Mouse (Mus musculus) midbrain, embryonic 10.5 days (tissue): ENCODE data around the gene Tsc1. TPM values are rescaled to one million over a fixed set of nuclear protein-coding genes. Genes with fewer than 3 reads are reported as not detected.

Source experiments
- DNase-seq: peaks from one replicate; pipeline ENCODE4 v3.0.0-alpha.2; 2017; ENCODE audit warnings: low spot score
- H3K27ac ChIP-seq: fragments of 300-500 bp; sonication (generic); replicated peaks from 2 replicates; pipeline ENCODE4 v1.5.1; 2016; ENCODE audit warnings: mild to moderate bottlenecking
- H3K27me3 ChIP-seq: fragments of 300-500 bp; sonication (generic); 2 replicates; pipeline ENCODE4 v1.6.1; 2016; ENCODE audit warnings: low read depth, mild to moderate bottlenecking; ENCODE audit not compliant: poor library complexity, severe bottlenecking
- H3K36me3 ChIP-seq: fragments of 300-500 bp; sonication (generic); 2 replicates; pipeline ENCODE4 v1.6.1; 2016; ENCODE audit warnings: mild to moderate bottlenecking, moderate library complexity
- H3K4me1 ChIP-seq: fragments of 300-500 bp; sonication (generic); 2 replicates; pipeline ENCODE4 v1.6.1; 2016
- H3K4me3 ChIP-seq: fragments of 300-500 bp; sonication (generic); 2 replicates; pipeline ENCODE4 v1.5.1; 2016; ENCODE audit warnings: mild to moderate bottlenecking, moderate library complexity
- H3K9me3 ChIP-seq: fragments of 300-500 bp; sonication (generic); replicated peaks from 2 replicates; pipeline ENCODE4 v1.6.1; 2016; ENCODE audit warnings: mild to moderate bottlenecking
- WGBS: fragments of 180-500 bp; shearing (Covaris S2); methylation state at CpG from one replicate; pipeline ENCODE4 v1.1.7; 2016; 5-methylcytosine and 5-hydroxymethylcytosine counted together
- polyA plus RNA-seq: library from polyadenylated mRNA; unstranded; fragments of >200 nt; fragmentation: Nextera tagmentation; extraction: Ambion mirVana; gene quantifications from 2 replicates; pipeline ENCODE4 v1.2.1, GENCODE M21; 2016

Tsc1 gene
- polyA plus RNA-seq, 1 experiment from 2014 or later, result 21.7 TPM

DNA sequence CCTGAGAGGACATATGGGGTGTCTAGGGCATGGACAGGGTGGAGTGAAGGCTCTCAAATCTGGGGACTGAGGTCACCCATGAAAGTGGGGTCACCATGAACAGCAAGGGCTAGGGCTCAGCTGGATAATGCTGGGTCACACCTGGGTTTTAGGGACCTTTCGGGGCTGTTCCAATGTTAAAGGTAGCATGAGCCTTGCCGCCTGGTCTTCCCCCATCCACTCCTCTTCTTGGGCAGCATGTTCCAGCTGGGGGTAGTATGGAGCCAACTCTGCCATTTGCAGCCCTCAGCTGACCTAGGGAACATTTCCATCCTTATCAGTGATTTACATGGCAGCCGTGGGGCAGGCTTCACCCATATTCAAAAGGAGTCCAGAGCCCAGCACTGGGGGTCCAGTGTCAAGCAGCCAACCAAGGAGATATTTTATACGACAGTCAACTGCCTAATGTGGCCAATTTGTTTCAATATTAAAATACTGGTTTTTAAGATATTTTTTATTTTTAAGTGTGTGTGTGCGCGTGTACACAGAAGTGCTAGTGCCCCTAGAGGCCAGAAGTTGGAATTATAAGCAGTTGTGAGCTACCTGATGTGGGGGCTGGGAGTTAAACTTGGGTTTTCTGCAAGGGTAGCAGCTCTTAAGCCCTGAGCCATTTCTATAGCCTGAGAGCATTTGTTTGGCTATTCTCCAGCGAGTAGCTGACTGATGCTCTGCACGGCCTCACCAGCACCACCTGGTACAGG is 34.3 kb upstream of the Tsc1 start:
- 70% methylated on average over 8 of the region's 8 CpGs for WGBS
- Histone ChIP-seq H3K9me3 (no peaks in the 10 kb centered on the region), H3K27ac (no peak overlapping the region), H3K27me3 (no peaks in the 10 kb centered on the region), H3K4me3 (no peak overlapping the region), H3K4me1 (peaks cover 18% of the 10 kb centered on the region), H3K36me3 (no peaks in the 10 kb centered on the region)
- DNase-seq, result no peak

DNA sequence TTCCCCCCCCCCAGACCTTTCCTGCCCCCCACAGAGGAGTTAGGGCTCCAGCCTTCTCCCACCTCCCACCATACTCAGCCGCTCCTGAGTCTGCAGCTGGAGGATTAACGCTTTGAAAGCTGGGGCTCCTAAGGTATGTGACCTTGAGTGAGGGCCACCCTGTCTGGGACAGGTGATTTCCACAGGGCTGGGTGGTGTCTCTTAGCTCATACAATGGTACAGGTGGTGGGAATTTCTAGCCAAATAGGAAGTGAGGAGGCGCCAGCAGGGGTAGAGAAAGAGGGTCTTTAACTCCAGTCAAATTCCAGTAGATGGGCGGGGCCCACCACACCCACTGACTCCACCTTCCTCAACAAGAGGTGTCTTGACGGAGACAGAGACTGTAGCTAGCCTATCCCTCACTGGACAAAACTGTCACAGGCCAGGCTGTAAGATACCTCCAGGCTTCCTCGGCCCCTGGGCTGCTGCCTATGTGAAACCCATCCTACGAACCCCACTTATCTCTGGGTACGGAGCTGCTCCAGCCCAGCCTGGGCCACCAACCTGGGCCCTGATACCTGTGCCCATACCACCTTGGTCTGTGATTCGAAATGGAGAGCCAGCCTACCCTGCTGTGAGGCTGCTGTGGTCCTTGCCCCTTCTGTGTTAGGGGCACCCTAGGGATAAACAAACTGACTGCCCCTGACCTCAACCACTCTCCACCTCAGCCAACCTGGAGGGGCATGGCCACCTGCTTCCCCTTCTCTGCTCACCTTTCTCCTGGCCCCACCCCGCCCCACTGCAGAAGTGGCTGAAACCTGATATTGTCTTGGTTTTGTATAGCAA is 33.5 kb upstream of the Tsc1 start:
- H3K27me3 ChIP-seq, result no peaks in the 10 kb centered on the region
- no peaks in the 10 kb centered on the region for H3K36me3 ChIP-seq
- no peak for DNase-seq
- 57% methylated on average over 10 of the region's 10 CpGs for WGBS
- no peak overlapping the region for H3K27ac ChIP-seq
- no peak overlapping the region for H3K4me3 ChIP-seq
- H3K4me1 ChIP-seq, result peaks cover 17% of the 10 kb centered on the region
- no peaks in the 10 kb centered on the region for H3K9me3 ChIP-seq

DNA sequence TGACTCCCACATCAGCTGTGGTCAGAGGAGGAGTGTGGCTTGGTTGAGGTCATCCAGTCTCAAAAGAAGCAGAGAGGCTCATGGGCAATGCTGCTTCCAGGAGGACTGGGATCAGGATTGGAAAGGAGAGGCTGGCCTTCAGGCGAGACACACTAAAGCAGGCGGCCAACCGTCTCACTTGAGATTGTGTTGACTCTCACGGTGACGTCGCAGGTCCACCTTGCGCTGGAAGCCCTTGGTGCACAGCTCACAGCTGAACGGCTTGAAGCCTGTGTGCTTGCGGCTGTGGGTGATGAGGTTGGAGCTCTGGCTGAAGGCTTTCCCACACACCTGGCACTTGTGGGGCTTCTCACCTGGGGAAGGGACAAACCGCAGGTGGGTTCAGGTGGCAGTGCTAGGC is 31.2 kb upstream of the Tsc1 start:
- 88% methylated on average over 10 of the region's 10 CpGs for WGBS
- Histone ChIP-seq H3K4me1 (peaks cover 17% of the 10 kb centered on the region), H3K27me3 (0 out of 2 replicates have a peak, but pooled peaks cover 4% of the 10 kb centered on the region), H3K36me3 (no peaks in the 10 kb centered on the region), H3K4me3 (no peak overlapping the region), H3K9me3 (no peaks in the 10 kb centered on the region), H3K27ac (no peak overlapping the region)
- DNase-seq, result no peak

DNA sequence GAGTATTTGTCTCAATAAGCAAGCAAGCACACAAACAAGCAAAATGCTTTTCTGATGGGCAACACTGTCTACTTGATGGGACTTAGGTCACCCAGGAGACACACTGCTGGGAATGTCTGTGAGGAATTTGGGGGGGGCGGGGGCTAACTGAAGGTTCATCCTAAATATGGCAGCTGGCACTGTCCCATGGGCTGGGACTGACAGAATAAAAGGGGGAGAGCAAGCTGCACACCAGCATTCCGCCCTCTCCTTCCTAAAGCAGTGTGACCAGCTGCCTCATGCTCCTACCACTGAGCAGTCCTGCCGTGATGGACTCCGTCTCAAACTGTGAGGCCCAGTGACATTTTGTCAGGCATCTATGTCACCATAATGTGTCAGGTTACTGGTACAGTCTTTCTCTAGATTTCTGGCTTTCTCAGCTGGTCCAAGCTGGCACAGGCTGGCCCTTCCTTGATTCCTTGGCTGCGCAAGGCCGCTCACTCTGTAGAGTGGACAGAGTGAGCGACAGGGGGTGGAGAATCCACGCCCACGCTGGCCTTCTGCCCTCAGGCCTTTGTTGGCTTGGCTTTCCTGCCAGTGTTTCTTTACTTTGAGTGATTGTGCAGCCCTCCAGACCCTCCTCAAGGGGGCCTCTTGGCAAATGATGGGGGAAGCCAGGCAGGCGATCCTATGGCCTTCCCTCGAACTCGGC is 30.2 kb upstream of the Tsc1 start:
- no peak for DNase-seq
- Histone ChIP-seq H3K27me3 (0 out of 2 replicates have a peak, but pooled peaks cover 4% of the 10 kb centered on the region), H3K4me3 (no peak overlapping the region), H3K27ac (peak overlapping the region; percentile 57; the same call in 1 of the 2 replicates), H3K9me3 (no peaks in the 10 kb centered on the region), H3K36me3 (no peaks in the 10 kb centered on the region), H3K4me1 (peaks cover 17% of the 10 kb centered on the region)
- WGBS, result 70% methylated on average over 12 of the region's 12 CpGs

DNA sequence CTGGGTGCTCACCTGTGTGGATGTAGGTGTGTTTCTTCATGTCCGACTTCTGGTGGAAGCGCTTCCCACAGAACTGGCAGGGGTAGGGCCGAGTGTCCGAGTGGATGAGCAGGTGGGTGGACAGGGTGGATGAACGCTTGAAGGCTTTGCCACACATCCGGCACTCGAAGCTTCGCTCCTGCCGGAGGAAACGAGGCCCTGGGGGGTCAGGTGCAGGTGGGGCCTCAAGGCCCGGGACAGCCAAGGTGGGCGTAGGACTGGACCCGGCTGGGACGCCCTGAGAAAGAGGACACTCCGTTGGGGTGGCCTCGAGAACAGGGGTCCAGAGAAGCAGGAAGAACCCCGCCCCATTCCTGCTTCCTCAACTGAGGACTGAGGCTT is 29.6 kb upstream of the Tsc1 start:
- no peaks in the 10 kb centered on the region for H3K9me3 ChIP-seq
- DNase-seq, result no peak
- H3K27ac ChIP-seq, result peak overlapping the region; percentile 57; the same call in 1 of the 2 replicates
- no peak overlapping the region for H3K4me3 ChIP-seq
- H3K36me3 ChIP-seq, result no peaks in the 10 kb centered on the region
- H3K27me3 ChIP-seq, result 0 out of 2 replicates have a peak, but pooled peaks cover 4% of the 10 kb centered on the region
- peaks cover 20% of the 10 kb centered on the region for H3K4me1 ChIP-seq
- 88% methylated on average over 17 of the region's 17 CpGs for WGBS

DNA sequence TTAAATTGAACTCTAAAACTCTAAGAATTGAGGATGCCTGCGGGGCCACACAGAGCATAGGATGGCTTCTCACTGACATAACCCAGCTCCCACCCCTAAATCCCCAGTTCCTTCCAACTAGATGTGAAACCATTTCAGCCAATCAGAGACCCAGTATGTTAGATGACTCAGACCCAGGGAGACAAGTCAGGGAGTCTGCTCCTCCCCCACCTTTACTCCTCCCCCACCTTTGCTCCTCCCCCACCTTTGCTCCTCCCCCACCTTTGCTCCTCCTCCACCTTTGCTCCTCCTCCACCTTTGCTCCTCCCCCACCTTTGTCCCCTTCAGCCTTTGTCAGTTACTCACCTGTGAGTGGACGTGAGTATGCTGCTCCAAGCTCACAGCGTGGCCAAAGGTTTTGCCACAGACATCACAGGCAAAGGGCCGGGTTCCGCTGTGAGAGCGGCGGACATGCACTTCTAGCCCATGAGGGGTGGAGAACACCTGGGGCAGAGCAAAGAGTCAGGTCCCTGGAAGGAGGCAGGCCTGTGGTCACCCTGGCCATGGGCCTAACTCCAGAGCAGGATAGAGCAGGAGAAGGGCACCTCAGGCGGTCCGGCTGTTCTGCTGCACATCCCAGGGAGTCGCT is 28.5 kb upstream of the Tsc1 start:
- WGBS, result 63% methylated on average over 10 of the region's 10 CpGs
- no peak for DNase-seq
- H3K4me1 ChIP-seq, result peaks cover 18% of the 10 kb centered on the region
- H3K4me3 ChIP-seq, result no peak overlapping the region
- no peaks in the 10 kb centered on the region for H3K9me3 ChIP-seq
- H3K27ac ChIP-seq, result no peak overlapping the region
- peaks cover 8% of the 10 kb centered on the region; the same call in 1 of the 2 replicates for H3K27me3 ChIP-seq
- H3K36me3 ChIP-seq, result no peaks in the 10 kb centered on the region

DNA sequence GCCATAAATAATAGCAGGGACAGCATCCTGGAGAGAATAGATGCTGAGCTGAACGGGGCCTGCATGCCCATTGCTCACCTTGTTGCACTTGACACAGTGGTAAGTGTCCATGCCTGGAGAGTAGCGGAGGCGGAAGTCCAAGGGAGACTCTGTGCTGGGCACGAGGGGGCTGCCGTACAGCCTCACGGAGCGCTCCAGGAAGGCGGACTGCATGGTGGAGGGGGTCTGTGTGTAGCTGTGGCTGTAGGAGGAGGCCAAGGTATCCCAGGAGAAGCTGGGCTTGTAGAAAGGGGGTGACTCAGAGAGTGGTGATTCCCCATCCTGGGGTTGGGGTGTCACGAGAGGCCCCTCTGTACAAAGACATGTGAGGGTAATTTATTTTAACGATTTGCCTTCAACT is 27.4 kb upstream of the Tsc1 start:
- H3K27ac ChIP-seq, result no peak overlapping the region
- peaks cover 10% of the 10 kb centered on the region; the same call in 1 of the 2 replicates for H3K27me3 ChIP-seq
- no peak overlapping the region for H3K4me3 ChIP-seq
- H3K36me3 ChIP-seq, result no peaks in the 10 kb centered on the region
- no peaks in the 10 kb centered on the region for H3K9me3 ChIP-seq
- peaks cover 15% of the 10 kb centered on the region for H3K4me1 ChIP-seq
- no peak for DNase-seq
- 91% methylated on average over 10 of the region's 10 CpGs for WGBS

DNA sequence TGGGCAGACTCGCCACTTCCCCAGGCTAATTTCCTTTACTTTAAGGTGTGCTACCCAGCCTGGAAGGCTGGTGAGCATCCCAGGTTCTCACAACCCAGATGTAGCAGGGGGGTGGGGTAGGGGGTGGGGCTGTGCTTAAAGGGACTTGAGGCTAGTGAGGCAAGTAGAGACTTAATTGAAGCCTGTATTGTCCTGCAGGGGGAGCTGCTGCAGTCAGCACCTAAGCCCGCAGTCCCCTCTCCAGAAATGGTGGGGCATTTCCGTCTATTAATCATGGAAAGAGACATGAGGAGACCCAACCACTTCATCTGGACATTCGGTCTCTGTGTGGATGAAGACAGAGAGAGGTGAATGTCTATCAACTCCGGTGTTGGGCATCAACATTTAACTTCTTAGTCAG is 24.7 kb upstream of the Tsc1 start:
- no peaks in the 10 kb centered on the region for H3K36me3 ChIP-seq
- H3K4me3 ChIP-seq, result no peak overlapping the region
- H3K9me3 ChIP-seq, result no peaks in the 10 kb centered on the region
- DNase-seq, result no peak
- H3K4me1 ChIP-seq, result peaks cover 5% of the 10 kb centered on the region; the same call in 1 of the 2 replicates
- WGBS, result 40% methylated on average over 5 of the region's 5 CpGs
- H3K27me3 ChIP-seq, result peaks cover 26% of the 10 kb centered on the region
- H3K27ac ChIP-seq, result no peak overlapping the region

DNA sequence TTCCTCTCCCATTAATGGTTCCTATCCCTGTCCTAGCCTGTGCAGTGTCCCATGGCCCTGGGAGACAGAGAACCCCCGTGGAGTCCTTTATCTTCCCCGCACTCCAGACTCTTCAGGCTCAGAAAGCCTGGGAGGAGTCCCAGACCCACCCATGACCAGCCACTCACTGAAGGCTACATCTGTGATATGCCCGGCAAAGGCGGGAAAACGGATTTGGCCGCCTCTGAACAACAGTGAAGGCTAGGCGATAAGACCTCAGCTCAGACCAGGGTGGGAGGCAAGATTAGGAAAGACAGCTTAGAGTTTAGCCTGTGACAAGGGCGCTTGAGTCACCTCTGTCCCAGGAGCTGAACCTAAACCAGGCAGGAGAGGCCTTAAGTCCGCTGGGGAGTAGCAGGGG is 24.2 kb upstream of the Tsc1 start:
- Histone ChIP-seq H3K4me1 (peaks cover 7% of the 10 kb centered on the region), H3K36me3 (no peaks in the 10 kb centered on the region), H3K4me3 (no peak overlapping the region), H3K27ac (no peak overlapping the region), H3K27me3 (peaks cover 31% of the 10 kb centered on the region), H3K9me3 (no peaks in the 10 kb centered on the region)
- 79% methylated on average over 9 of the region's 9 CpGs for WGBS
- no peak for DNase-seq

DNA sequence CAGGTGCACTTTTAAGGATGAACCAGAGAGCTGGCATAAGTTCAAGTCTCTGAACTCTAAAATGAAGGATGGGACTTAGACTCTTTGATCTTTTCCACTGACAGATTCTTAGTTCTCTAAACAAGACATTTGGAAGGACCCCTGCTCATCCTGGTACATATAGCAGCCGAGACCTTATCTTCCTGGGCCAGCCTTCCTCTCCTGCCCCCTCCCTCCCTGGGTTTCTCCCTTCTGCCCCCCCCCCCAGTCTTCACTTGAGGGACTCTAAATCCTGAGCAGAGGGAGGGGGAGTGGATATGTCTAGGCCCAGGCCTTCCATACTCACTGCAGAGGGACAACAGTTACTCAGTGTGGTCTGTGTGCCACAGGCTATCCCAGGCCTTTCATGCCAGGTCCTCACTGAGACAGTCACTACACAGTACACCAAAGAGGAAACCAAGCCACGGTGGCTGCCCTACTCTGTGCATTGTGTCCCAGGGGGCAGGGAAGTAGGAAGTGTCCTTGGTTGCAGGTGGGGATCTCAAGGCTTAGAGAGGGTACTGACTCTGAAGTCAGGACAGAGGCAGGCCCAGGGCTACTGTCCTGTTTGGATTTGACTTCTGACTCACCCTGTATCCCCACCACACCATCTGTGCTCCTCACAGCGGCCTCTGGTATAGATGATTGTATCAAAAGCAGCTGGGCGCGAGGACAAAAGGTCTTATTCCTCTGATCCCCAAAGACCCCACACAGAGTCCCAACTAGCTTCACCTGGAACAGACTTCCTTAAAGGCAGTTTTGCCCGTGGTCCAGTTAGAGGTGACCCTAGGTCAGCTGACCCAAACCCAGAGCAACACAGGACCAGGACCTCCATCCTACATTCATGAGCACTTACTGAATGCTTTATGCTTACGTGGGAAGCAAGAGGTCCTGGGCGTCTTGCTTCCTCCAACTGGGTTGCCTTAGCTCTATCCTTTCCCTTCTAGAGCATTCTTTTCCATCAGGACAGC is 23.2 kb upstream of the Tsc1 start:
- H3K27ac ChIP-seq, result no peak overlapping the region; the same call in 1 of the 2 replicates
- no peaks in the 10 kb centered on the region for H3K9me3 ChIP-seq
- DNase-seq, result no peak
- no peak overlapping the region for H3K4me3 ChIP-seq
- H3K36me3 ChIP-seq, result no peaks in the 10 kb centered on the region
- H3K27me3 ChIP-seq, result peaks cover 40% of the 10 kb centered on the region
- peaks cover 7% of the 10 kb centered on the region for H3K4me1 ChIP-seq
- 84% methylated on average over 8 of the region's 8 CpGs for WGBS

DNA sequence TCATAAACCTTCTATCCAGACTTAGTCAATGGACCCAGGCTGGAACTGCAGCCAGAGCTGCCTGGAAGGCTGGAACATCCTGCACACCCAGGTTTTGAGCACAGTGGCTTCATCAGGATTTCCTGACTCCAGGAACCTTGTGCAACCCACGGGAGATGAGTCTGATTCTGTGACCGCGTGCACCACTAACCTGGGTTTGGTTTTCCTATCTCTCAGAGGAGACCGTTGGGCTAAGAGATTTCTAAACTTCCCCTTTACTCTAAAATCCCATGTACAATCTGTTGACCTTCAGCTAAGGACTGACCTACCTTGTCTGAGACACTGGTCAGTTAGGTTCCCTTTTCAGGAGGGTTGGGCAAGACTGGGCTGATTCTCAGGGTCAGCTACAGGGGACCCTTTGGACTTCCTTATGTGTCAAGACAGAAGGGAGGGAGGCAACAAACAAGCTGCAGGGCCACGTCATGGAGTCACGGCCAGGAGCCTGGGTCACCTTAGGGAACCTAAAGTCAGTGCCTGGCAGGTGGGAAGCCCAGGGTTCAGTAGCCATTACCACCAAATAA is 22.2 kb upstream of the Tsc1 start:
- Histone ChIP-seq H3K27ac (no peak overlapping the region), H3K36me3 (no peaks in the 10 kb centered on the region), H3K27me3 (peaks cover 41% of the 10 kb centered on the region), H3K9me3 (no peaks in the 10 kb centered on the region), H3K4me1 (peaks cover 7% of the 10 kb centered on the region), H3K4me3 (no peak overlapping the region)
- WGBS, result 87% methylated on average over 6 of the region's 6 CpGs
- no peak for DNase-seq
